Mouse (Mus musculus) brain, adult 2 months (tissue): ENCODE results near the gene Eml4.

Experiments used
- DNase-seq: peaks from one replicate; pipeline ENCODE4 v3.0.0; 2011; ENCODE audit warnings: low read depth, low spot score

The Eml4 gene

GRCm38 (mm10) chr17:83344226-83344625 is 6.5 kb upstream of the Eml4 start:
- no peak for DNase-seq

DNA sequence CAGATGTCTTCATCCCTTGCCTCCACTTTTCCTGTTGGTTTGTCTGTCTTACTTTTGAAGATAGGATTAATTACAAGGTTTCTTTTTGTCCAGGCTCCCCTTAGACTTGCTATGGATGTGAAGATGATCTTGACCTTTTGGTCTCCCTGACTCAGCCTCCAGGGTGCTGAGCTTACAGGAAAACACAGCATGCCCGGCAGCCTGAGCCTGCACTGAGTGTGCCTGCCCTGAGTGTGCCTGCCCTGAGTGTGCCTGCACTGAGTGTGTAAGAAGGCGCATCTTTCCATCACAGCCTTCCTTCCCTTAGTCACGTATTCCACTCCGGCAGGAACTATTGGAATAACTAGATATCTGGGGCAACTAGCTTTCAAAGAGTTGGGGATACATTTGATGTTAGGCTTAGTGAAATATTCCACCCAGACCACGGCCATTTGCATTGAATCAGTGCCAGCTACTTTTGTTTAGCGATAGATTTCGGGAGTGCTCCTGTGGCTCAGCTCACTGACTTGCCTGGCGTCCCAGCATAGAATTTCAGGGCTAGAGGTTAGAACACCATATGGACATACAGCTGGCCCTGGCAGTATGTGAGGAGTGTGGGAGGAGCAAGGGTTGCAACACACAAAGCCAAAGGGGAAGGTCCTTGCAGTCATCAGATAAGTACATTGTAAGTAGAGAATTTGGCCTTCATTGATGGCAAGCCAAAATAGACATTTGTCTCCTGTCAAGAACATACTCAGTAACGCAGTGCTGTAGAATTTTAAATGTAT is 2.5 kb upstream of the Eml4 start:
- DNase-seq: peak; percentile 30

DNA sequence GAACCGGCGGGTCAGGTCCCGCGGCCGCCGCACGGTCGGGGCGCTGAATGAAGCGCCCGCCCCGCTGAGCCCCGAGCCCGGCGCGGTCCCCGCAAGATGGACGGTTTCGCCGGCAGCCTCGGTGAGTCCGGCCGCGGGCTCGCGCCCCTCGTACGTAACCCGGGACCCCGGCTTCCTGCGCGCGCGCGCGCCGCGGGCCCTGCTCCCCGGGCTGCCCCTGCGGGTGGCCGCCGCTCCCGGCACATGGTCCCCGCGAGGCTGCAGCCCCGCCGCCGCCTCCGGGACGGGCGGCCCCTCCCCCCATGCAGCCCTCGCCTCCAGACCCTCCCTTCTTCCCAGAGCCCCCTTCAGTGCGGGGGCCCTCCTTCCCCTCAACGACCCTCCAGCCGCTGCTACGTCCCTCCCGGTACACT is 394 bp downstream of the Eml4 start:
- peak; percentile 13 for DNase-seq

GRCm38 (mm10) chr17:83351601-83352413 is 1.1 kb downstream of the Eml4 start:
- DNase-seq: peak; percentile 9

DNA sequence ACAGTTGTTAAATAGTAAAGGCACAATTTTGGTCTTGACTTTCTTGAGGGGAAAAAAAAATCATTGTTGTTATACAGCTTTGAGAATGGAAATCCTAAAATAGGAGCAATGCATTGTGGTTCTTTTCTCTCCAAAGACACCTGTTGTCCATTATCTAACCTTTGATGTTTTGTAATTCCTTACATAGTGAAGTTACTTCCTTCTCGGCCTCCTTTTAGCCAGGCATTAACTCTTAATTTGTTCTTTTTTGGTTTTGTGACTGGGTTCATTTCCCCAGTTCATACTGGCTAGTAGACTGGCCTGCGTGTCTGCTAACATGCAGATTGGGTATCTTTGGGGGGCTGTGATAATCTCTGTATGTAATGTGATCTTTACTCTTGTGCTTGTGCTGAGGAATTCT is 1.7 kb downstream of the Eml4 start:
- no peak for DNase-seq

DNA sequence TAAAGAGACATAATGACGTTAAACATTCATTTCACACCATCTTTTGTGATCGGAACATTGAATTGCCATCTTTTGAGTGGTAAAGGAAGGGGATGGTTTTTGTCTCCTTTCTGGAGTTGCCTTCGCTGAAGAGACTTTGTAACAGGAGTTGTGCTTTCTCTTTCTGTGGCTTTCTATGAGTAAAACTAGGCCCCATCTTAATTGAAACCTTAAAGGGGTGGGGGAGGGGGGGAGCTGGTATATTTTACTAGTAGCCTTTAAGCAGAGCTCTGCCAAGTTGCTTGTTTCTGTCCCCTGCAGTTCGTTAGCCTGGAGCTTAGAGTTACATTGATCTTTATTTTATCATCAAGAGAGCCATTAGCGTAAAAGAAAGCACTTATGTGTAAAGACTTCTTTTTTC is 2.3 kb downstream of the Eml4 start:
- DNase-seq: no peak

DNA sequence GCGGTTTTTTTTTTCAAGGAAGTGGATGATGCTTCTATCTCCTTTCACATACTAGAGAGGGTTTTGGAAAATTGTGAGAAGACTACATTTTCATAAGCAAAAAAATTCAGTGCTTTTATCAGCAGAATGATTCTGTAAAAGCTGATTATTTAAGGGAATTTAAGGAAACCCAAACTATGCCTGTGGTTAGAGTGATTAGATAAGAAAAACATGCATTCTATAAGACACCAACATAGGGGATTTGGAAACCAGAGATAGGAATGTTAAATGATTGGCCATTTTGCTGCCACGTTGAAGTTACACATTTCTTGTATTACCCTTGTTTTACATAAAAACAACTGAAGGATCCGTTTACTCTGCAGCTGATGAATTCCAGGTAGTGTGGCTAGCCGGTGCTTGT is 2.7 kb downstream of the Eml4 start:
- no peak for DNase-seq

GRCm38 (mm10) chr17:83355481-83355880 is 4.8 kb downstream of the Eml4 start:
- DNase-seq: no peak

GRCm38 (mm10) chr17:83359934-83360333 is 9.2 kb downstream of the Eml4 start:
- no peak for DNase-seq

- DNase-seq: no peak
Measured at GRCm38 (mm10) chr17:83360796-83361566, 10.2 kb downstream of the Eml4 start.

GRCm38 (mm10) chr17:83363081-83363480 is 12.3 kb downstream of the Eml4 start:
- no peak for DNase-seq

- DNase-seq: no peak
Measured at GRCm38 (mm10) chr17:83364296-83364695, 13.6 kb downstream of the Eml4 start.

- DNase-seq: no peak
Measured at GRCm38 (mm10) chr17:83365130-83365529, 14.4 kb downstream of the Eml4 start.

- no peak for DNase-seq
Measured at GRCm38 (mm10) chr17:83365614-83366355, 15.1 kb downstream of the Eml4 start.

DNA sequence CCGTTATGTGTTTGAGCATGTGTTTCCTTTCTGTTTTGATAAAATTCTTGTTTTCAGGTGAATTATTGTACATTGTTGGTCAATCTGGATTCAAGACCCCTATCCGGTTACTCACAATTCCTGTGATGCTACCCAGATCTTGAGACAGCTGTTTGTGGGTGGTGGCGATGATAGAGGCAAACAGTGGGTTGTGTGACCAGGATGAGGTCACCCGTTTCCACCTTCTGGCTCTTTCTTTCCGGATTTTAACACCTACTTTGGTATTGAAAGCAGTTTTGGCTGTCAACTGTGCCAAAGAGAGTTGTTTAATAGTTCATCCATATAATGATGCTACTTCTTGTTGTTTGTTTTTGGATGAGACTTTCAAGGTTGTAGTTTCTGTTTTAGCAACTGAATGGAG is 16.7 kb downstream of the Eml4 start:
- DNase-seq: no peak

GRCm38 (mm10) chr17:83374123-83374522 is 23.4 kb downstream of the Eml4 start:
- DNase-seq: no peak

DNA sequence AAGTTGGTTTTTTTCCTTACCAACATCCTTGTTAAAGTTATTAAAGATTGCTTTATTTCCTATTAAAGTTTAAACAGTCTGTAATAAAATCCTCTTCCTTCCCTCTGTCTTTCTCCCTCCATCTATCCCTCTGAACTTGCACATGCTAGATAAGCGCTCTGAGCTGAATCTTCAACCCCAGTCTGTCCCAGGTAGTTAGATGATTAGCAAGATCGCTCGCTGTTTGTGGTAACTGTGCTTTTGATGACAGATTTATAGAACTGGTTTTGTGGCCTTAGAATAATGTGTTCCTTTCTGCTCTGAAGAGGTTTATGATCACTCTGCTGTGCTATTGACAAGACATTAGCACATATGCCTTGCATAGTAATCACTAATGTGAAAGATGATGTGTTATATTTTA is 25.1 kb downstream of the Eml4 start:
- DNase-seq: no peak

GRCm38 (mm10) chr17:83376801-83377200 is 26.1 kb downstream of the Eml4 start:
- no peak for DNase-seq

DNA sequence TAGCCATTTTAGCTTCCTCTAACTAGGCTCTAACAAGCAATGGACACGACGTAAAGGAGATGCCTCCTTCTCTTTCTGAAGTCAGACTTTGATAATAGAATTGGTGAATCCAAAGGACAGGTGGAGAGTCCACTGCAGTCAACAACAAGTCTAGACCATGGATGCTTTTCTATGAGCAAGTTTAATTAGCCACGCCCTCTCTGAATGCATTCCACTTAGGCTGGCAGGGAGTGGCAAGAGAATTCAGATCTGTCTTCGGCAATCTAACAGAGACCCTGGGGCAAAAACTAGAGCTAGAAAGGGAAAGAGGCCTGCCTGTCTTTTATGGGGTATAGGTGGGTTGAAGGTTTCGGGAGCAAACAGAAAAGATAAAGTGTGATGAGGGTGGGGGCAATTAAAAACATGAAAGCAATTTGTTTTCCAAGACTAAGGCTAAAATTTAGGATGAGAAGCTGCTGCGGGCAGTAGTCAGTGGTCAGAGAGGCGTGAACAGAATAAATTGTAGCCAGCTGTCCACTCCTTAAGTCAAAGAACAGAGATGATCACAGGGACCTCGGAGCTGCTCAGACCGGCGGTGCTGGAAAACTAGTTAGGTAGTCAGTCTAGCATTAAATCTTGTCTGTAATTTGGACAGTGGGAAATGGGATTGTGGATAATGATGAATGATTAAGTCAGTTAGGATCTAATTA is 27.2 kb downstream of the Eml4 start:
- no peak for DNase-seq

- DNase-seq: no peak
Measured at GRCm38 (mm10) chr17:83378444-83378762, 27.7 kb downstream of the Eml4 start.

DNA sequence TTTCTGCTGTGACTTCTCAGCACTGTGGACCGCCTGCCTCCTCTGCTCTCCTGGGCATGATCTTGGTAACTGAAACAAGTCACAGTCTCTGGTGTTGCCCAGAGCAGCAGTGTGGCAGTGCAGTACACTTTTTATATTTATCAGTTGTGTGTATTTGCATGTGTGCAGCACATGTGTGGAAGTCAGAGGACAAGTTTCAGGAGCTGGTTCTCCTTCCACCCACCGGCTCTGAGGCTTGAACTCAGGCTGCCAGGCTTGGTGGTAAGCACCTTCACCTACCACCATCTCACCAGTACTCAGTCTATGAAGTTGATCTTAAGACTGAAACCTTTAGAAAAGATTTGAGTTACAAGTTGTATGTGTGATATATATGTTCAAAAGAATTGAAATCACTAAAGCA is 28.6 kb downstream of the Eml4 start:
- no peak for DNase-seq
